Mouse (Mus musculus) limb, embryonic 13.5 days (tissue): ENCODE data around the gene Tsga10. TPM values are rescaled to one million over a fixed set of nuclear protein-coding genes. Genes with fewer than 3 reads are reported as not detected.

Experiments used
- ATAC-seq: fragments of 200-750 bp; cut with Nextera tagmentation; 2 replicates; pipeline ENCODE4 v1.8.0; 2017; ENCODE audit warnings: low read depth, moderate number of reproducible peaks, moderate TSS enrichment; ENCODE audit not compliant: low FRiP score
- H3K27ac ChIP-seq: fragments of 300-500 bp; sonication (generic); 2 replicates; pipeline ENCODE4 v1.5.1; 2015; ENCODE audit warnings: inconsistent platforms, mild to moderate bottlenecking, moderate library complexity
- H3K27me3 ChIP-seq: fragments of 300-500 bp; sonication (generic); 2 replicates; pipeline ENCODE4 v1.6.1; 2015; ENCODE audit warnings: mild to moderate bottlenecking, inconsistent platforms
- H3K36me3 ChIP-seq: fragments of 300-500 bp; sonication (generic); 2 replicates; pipeline ENCODE4 v1.6.1; 2015; ENCODE audit warnings: inconsistent platforms, mild to moderate bottlenecking, moderate library complexity
- H3K4me1 ChIP-seq: fragments of 300-500 bp; sonication (generic); 2 replicates; pipeline ENCODE4 v1.6.1; 2015; ENCODE audit warnings: inconsistent platforms
- H3K4me2 ChIP-seq: fragments of 300-500 bp; sonication (generic); replicated peaks from 2 replicates; pipeline ENCODE4 v1.6.1; 2015; ENCODE audit warnings: inconsistent platforms, mild to moderate bottlenecking, moderate library complexity
- H3K4me3 ChIP-seq: fragments of 300-500 bp; sonication (generic); 2 replicates; pipeline ENCODE4 v1.5.1; 2015; ENCODE audit warnings: moderate library complexity, mild to moderate bottlenecking, inconsistent platforms
- H3K9ac ChIP-seq: fragments of 300-500 bp; sonication (generic); 2 replicates; pipeline ENCODE4 v1.6.1; 2015; ENCODE audit warnings: mild to moderate bottlenecking, inconsistent platforms
- H3K9me3 ChIP-seq: fragments of 300-500 bp; sonication (generic); 2 replicates; pipeline ENCODE4 v1.6.1; 2016; ENCODE audit warnings: inconsistent platforms
- WGBS: fragments of 180-500 bp; shearing (Covaris S2); methylation state at CpG from one replicate; pipeline ENCODE4 v1.1.7; 2015; 5-methylcytosine and 5-hydroxymethylcytosine counted together
- polyA plus RNA-seq: library from polyadenylated mRNA; unstranded; fragments of >200 nt; fragmentation: Nextera tagmentation; extraction: Ambion mirVana; gene quantifications from 2 replicates; pipeline ENCODE4 v1.2.1, GENCODE M21; 2015

Tsga10 gene
- polyA plus RNA-seq, 1 experiment from 2014 or later = 7.5 TPM

DNA sequence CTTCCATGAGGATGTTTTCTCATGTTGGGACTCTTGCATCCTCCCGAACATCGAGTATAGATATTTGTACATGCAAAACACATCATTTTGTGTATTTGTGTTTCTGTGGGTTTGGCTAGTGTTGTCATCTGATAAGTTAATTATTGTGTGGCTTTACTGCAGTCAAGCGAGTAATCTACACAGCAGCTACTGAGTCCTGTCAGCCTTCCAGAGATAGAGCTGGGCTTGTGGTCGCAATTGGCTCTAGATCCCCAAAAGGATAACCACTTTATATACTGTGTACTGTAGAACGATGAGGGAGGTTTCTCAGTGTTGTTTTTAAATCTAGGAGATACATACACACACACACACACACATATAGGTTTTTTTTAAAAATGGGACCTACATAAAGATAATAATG lies 130.3 kb downstream of the Tsga10 start:
- Histone ChIP-seq H3K4me1 (no peaks in the 10 kb centered on the region), H3K4me3 (no peak overlapping the region), H3K27me3 (no peaks in the 10 kb centered on the region), H3K27ac (no peak overlapping the region), H3K4me2 (no peak overlapping the region), H3K36me3 (no peaks in the 10 kb centered on the region), H3K9ac (no peak overlapping the region), H3K9me3 (no peaks in the 10 kb centered on the region)
- no peak for ATAC-seq
- WGBS = 94% methylated on average over 5 of the region's 5 CpGs

DNA sequence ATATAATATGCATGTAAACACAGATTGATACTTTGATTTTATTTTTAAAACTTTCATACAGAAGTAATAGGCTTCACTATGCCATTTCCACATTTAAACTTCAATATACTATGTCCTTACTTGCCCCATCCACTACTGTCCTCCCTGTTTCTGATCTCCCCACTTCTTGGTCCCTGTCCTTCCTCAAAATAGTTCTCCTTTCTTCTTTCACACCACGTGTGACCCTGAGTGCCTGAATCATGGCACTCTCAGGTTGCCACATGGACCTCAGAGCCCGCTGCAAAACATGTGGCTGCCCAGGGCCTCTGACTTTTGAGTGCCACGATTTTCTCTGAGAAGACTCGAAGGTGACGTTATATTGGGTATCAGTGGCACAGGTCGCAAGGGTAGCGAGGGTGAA lies 131.4 kb downstream of the Tsga10 start:
- WGBS = 78% methylated on average over 7 of the region's 7 CpGs
- H3K9ac ChIP-seq = no peak overlapping the region
- no peaks in the 10 kb centered on the region for H3K36me3 ChIP-seq
- no peak overlapping the region for H3K27ac ChIP-seq
- no peaks in the 10 kb centered on the region for H3K27me3 ChIP-seq
- ATAC-seq = no peak
- H3K4me3 ChIP-seq = no peak overlapping the region
- no peaks in the 10 kb centered on the region for H3K4me1 ChIP-seq
- no peak overlapping the region for H3K4me2 ChIP-seq
- no peaks in the 10 kb centered on the region for H3K9me3 ChIP-seq

DNA sequence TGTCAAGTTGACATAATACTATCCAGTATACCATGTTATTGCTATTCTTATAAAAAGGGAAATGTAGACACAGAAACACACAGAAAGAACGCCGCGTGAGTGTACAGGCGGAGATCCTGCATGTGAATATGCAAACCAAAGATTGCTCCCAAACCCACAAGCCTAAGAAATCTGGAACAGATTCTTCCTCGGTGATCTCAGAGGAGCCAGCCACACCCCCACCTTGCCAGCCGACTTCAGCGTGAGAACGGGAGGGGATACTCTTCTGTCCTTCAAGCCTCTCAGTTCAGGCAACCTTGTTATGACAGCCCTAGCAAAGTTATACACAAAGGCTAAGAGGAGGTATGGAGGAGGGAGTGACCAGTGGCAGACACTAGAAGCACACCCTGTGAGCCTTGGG lies 136.9 kb downstream of the Tsga10 start:
- no peak for ATAC-seq
- WGBS = 91% methylated on average over 8 of the region's 8 CpGs
- no peak overlapping the region for H3K4me3 ChIP-seq

DNA sequence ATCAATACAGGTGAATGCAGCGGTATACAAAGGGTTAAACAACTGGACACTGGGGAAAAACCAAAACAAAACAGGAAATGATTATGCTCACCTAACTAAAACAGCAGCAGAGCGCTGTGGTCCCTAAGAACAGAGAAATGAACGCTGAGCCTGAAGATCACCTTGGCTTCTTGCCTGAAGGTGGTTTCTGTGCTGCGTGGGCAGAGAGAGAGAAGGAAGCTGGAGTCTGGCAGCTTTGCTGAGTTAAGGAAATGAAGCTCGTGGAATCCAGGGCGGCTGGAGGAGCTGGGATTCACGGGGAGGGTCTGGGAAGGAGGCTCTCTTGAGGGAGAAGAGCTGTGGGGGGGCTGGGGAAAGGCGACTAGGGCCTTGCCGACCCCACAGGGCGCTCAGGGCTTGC lies 138.2 kb downstream of the Tsga10 start:
- H3K4me2 ChIP-seq = no peak overlapping the region

More for the DNA sequence above, 136.9 kb downstream of the Tsga10 start:
- no peaks in the 10 kb centered on the region for H3K36me3 ChIP-seq
- H3K27ac ChIP-seq = no peak overlapping the region
- H3K4me2 ChIP-seq = no peak overlapping the region
- no peaks in the 10 kb centered on the region for H3K4me1 ChIP-seq
- no peak overlapping the region for H3K9ac ChIP-seq
- H3K9me3 ChIP-seq = no peaks in the 10 kb centered on the region
- no peaks in the 10 kb centered on the region for H3K27me3 ChIP-seq

DNA sequence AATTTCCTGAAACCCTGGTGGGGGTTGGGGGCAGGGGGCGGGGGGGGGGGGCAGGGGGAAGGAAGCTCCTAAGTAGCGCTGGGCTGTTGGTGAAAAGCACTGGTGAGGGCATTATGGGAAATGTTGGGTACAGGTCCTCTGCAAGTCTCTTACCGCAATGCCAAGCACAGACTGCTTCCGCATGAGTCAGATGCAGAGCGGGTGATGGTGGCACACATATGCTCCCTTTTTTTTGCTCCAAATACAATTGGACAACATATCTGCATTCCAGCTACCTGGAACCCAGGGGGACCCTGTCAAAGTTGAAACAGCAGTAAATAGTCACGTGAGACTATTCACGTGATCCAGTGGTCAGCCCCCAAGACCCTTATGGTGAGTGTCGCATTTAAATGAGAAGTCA lies 139.0 kb downstream of the Tsga10 start:
- no peaks in the 10 kb centered on the region for H3K36me3 ChIP-seq
- H3K9me3 ChIP-seq = no peaks in the 10 kb centered on the region
- WGBS = 78% methylated on average over 8 of the region's 8 CpGs
- no peak overlapping the region for H3K27ac ChIP-seq
- ATAC-seq = no peak
- H3K27me3 ChIP-seq = peaks cover 4% of the 10 kb centered on the region; the same call in 1 of the 2 replicates
- no peak overlapping the region for H3K4me3 ChIP-seq
- H3K4me2 ChIP-seq = no peak overlapping the region
- no peaks in the 10 kb centered on the region for H3K4me1 ChIP-seq
- no peak overlapping the region for H3K9ac ChIP-seq

More for the DNA sequence above, 138.2 kb downstream of the Tsga10 start:
- Histone ChIP-seq H3K4me1 (no peaks in the 10 kb centered on the region), H3K36me3 (no peaks in the 10 kb centered on the region), H3K4me3 (no peak overlapping the region), H3K27ac (no peak overlapping the region), H3K9ac (no peak overlapping the region), H3K9me3 (no peaks in the 10 kb centered on the region), H3K27me3 (no peaks in the 10 kb centered on the region)
- 54% methylated on average over 10 of the region's 10 CpGs for WGBS
- ATAC-seq = no peak

DNA sequence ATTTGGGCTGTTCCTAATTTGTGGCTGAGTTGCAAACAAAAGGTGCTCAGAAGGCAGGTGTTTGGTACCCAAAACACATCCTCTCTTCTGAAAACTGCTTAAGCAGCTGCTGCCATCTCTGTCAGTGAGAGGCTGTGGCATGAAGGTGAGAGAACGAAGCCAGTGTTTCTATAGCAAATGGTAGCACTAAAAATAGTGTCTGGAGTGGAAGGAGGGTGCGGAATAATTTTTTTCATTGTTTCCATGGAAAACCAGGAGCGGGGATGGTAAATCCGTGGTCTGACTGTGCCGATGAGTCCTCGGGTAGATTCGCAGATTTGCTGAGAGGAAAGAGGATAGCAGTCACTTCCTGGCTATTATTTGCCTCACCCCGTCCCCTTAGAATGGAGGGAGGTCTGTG lies 139.8 kb downstream of the Tsga10 start:
- 76% methylated on average over 8 of the region's 8 CpGs for WGBS
- Histone ChIP-seq H3K27me3 (peaks cover 8% of the 10 kb centered on the region; the same call in 1 of the 2 replicates), H3K9ac (no peak overlapping the region), H3K27ac (no peak overlapping the region), H3K4me2 (no peak overlapping the region), H3K4me3 (no peak overlapping the region), H3K9me3 (no peaks in the 10 kb centered on the region), H3K36me3 (no peaks in the 10 kb centered on the region), H3K4me1 (no peaks in the 10 kb centered on the region)
- ATAC-seq = no peak

DNA sequence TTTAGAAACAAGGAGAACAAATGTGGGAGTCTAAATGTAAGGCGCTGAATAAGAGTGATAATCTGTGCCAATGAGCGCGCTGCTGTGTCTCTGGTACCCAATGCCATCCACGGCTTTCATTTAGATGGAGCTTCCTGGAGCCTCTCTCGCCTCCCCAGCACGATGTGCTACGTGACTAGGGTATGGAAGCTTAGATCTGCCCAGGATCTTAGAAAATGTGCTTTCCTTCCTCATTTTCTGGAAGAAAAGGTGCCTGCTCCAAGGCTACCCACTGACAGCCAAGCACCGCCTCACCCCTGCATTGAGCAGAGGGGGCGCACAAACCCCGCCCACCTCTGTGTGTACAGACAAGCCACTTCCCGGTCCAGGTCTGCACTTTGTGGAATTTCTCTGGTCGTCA lies 140.3 kb downstream of the Tsga10 start:
- 72% methylated on average over 12 of the region's 12 CpGs for WGBS
- H3K36me3 ChIP-seq = no peaks in the 10 kb centered on the region
- H3K9me3 ChIP-seq = no peaks in the 10 kb centered on the region
- H3K4me1 ChIP-seq = no peaks in the 10 kb centered on the region
- peaks cover 13% of the 10 kb centered on the region; the same call in 1 of the 2 replicates for H3K27me3 ChIP-seq
- ATAC-seq = no peak
- H3K4me3 ChIP-seq = no peak overlapping the region
- no peak overlapping the region for H3K27ac ChIP-seq
- no peak overlapping the region for H3K9ac ChIP-seq
- no peak overlapping the region for H3K4me2 ChIP-seq

DNA sequence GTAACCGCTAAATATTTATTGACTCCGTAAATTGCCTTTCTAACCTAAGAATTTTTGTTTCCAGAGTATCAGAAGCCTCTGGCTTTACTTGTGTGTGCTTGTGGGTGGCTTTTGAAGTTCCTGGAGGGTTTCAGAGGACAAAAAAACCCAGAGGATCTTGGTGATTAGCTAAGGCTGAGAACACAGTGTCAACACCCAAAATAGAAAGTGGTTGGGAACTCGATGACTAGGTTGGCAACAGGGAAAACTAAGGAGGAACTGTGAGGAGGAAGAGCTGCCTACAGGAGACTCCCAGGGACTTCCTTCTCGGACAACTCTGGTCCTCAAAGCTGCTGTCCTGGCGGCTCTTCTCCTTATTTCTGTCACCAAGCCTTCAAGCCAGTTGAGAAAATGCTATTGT lies 145.1 kb downstream of the Tsga10 start:
- no peak overlapping the region for H3K27ac ChIP-seq
- H3K27me3 ChIP-seq = peaks cover 47% of the 10 kb centered on the region

DNA sequence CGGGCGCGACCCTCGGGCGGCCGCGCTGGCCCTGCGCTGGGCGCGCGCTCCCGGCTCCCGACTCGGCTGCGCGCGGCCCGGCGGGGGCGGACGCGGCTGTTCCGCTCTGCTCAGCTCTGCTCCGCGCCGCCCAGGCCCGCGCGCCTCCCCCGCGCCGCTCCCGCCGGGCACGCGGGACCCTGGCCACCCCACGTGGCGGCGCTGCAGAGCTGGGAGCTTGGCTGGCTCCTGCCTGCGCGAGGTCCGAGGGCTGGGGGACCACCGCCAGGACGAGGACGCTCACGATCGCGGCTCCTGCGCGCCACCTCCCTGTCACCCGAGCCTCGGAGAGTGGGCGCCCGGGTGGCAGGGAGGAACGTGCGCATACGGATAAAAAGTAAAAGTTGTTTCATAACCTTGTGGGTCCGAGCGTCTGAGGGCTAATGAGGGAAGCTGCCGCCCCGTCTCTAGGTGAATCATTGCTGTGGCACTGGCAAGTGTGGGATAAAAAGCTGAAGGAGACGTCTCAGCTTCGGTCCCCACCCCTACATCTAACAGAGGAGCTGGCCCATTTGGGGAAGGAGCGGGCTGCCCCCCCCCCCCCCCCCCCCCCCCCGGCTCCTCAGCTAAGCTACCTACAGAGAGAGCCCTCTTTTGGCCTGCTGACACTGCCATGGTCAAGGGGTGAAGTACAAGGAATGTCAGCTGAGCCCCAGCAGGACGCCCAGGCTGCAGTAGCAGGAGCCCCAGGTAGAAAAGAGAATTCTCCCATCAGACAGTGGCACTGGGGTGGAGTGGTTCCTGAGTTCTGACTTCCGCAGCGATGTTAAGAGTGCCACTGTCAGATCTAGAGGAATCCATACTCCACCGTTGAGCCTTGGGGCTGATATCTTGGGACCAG lies 146.2 kb downstream of the Tsga10 start, which contains the start of gene 2010300C02Rik:
Gene 2010300C02Rik (minus strand): TSS at position 325 of the 880 bp plus-strand sequence.
- Histone ChIP-seq H3K4me1 (0 out of 2 replicates have a peak, but pooled peaks cover 9% of the 10 kb centered on the region), H3K9me3 (no peaks in the 10 kb centered on the region), H3K4me3 (peak within 1 kb of the TSS; percentile 66), H3K4me2 (peak within 1 kb of the TSS; percentile 95), H3K36me3 (no peaks in the 10 kb centered on the region), H3K27ac (no peak within 1 kb of the TSS), H3K27me3 (peaks cover 47% of the 10 kb centered on the region), H3K9ac (peak within 1 kb of the TSS; percentile 68)
- under 1% methylated on average over 34 of the region's 69 CpGs for WGBS
- ATAC-seq = peak; percentile 86

More for the DNA sequence above, 145.1 kb downstream of the Tsga10 start:
- 0 out of 2 replicates have a peak, but pooled peaks cover 9% of the 10 kb centered on the region for H3K4me1 ChIP-seq
- H3K9me3 ChIP-seq = no peaks in the 10 kb centered on the region
- H3K9ac ChIP-seq = no peak overlapping the region
- no peak overlapping the region for H3K4me3 ChIP-seq
- no peaks in the 10 kb centered on the region for H3K36me3 ChIP-seq
- WGBS = 57% methylated on average over 5 of the region's 5 CpGs
- no peak for ATAC-seq
- no peak overlapping the region for H3K4me2 ChIP-seq

DNA sequence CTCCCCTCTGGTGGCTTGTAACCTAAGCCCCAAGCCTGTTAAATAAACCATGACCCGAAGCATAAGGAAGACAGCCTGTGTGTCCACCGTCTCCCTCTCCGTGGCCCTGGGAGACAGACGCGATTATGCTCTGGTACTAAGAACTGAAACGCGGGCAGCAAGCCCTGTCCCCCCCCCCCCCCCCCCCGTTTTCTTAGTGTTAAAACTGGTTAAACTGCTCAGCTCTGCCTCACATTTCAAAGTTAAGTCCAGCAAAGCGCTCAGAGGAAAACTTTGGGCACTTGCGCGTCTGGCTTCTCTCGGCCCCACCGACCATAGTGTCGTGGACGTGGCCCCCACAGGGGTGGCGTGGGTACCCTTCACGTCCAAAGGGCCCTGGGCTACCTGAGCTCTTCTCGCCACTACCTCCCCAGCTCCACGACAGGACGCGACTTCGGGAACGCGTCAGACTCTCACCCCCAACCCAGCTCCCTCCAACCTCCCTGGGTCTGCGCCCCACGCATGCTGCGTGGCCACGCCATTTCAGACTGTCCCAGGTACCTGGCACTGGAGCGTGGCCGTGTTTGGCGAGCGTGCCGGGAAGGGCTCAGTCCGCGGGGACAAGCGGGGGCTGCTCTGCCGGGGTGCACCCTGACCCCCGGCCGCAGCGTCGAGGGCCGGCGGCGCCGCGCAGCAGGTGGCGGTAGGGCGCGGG lies 147.1 kb downstream of the Tsga10 start:
- 2% methylated on average over 44 of the region's 49 CpGs for WGBS
- H3K9ac ChIP-seq = peak overlapping the region; percentile 68
- H3K27me3 ChIP-seq = peaks cover 47% of the 10 kb centered on the region
- no peaks in the 10 kb centered on the region for H3K9me3 ChIP-seq
- ATAC-seq = peak; percentile 75
- H3K4me3 ChIP-seq = peak overlapping the region; percentile 66
- 0 out of 2 replicates have a peak, but pooled peaks cover 9% of the 10 kb centered on the region for H3K4me1 ChIP-seq
- peak overlapping the region; percentile 95 for H3K4me2 ChIP-seq
- no peaks in the 10 kb centered on the region for H3K36me3 ChIP-seq
- H3K27ac ChIP-seq = no peak overlapping the region

DNA sequence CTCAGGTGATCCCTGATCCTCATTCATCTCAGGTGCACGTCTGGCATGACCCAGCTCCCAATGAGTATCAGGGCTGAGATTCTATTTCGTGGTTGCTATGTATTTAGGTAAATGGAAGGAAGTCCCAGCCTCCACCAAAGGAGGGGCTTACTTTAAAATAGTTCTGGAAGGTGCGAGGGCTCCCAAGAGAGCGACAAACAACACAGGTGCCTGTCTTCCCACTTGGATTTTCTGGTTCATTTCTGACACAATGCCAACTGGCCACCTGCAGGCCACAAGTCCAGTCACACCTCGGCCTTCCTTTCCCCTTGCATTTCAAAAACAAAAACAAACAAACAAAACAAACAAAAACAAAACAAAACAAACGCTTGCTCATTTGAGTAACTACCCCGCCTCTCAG lies 147.7 kb downstream of the Tsga10 start:
- peaks cover 47% of the 10 kb centered on the region for H3K27me3 ChIP-seq
- H3K4me1 ChIP-seq = 0 out of 2 replicates have a peak, but pooled peaks cover 9% of the 10 kb centered on the region
- no peaks in the 10 kb centered on the region for H3K9me3 ChIP-seq
- peak overlapping the region; percentile 95 for H3K4me2 ChIP-seq
- H3K27ac ChIP-seq = no peak overlapping the region
- 45% methylated on average over 7 of the region's 7 CpGs for WGBS
- ATAC-seq = no peak
- H3K9ac ChIP-seq = no peak overlapping the region
- H3K4me3 ChIP-seq = 0 out of 2 replicates have a peak overlapping the region, but pooled peaks have one; percentile 66
- no peaks in the 10 kb centered on the region for H3K36me3 ChIP-seq
